ENCODE assay signal across 7 mouse cellular contexts in the genomic region with DNA sequence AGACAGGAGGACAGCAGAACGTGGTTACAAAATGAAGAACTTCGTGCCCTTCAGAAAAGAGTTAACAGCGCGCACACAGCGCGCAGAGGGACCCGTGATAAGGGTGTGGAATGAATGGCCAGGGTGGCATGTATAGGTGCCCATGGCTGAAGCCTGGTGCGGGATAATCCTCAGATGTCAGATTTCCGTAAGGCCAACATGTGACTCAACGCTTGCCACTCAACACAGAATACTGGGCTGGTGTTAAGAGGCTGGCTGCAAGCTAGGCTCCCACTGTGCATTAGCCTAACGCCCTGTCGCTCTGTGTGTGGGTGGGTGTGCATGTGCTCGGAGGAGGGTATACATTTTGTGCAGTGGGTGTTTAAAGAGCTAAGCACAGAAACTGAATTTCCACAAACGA. TPM values are rescaled to one million over a fixed set of nuclear protein-coding genes. Genes with fewer than 3 reads are reported as not detected.
DNase-seq lines count a peak whose midpoint lies in the region; ATAC-seq lines count a peak whose summit lies in the region.

No protein-coding gene starts in this region.

- 52% methylated on average over 14 of the region's 14 CpGs for WGBS in liver, embryonic 12.5 days (ENCODE audit: insufficient replicate concordance)
- WGBS in stomach, embryonic 14.5 days, result 67% methylated on average over 14 of the region's 14 CpGs

- ATAC-seq in liver, embryonic 12.5 days, result peak; percentile 40; the same call in 1 of the 2 replicates
- no peak for ATAC-seq in stomach, embryonic 14.5 days (ENCODE audit: insufficient number of reproducible peaks, insufficient read depth, low FRiP score, low read depth)

- H3K4me3 ChIP-seq in liver, embryonic 12.5 days, result no peak overlapping the region
- H3K4me3 ChIP-seq in stomach, embryonic 14.5 days (ENCODE audit: low read depth, low read length), result no peak overlapping the region

- H3K4me1 ChIP-seq in liver, embryonic 12.5 days, result peaks cover 13% of the 10 kb centered on the region
- peaks cover 18% of the 10 kb centered on the region for H3K4me1 ChIP-seq in stomach, embryonic 14.5 days (ENCODE audit: control insufficient read depth, insufficient read depth, low read length)

- no peak overlapping the region for H3K4me2 ChIP-seq in liver, embryonic 12.5 days
- H3K4me2 ChIP-seq in stomach, embryonic 14.5 days (replicated peaks; ENCODE audit: low read depth, low read length), result no peak overlapping the region

- H3K36me3 ChIP-seq in liver, embryonic 12.5 days, result no peaks in the 10 kb centered on the region
- no peaks in the 10 kb centered on the region for H3K36me3 ChIP-seq in stomach, embryonic 14.5 days (ENCODE audit: control insufficient read depth, insufficient read depth, low read length)

- no peak for DNase-seq in liver
- DNase-seq in frontal cortex, postnatal 36 days (ENCODE audit: low spot score in 2 of 2), result peak; percentile 76 to 81
- DNase-seq in layer of hippocampus, postnatal 36 days, result peak; percentile 48 to 60
- DNase-seq in Muller cell, postnatal 12 days (ENCODE audit: inconsistent ontology term), result no peak
- DNase-seq in urinary bladder, adult 2 months (ENCODE audit: low spot score), result no peak

- no peak overlapping the region for H3K27ac ChIP-seq in liver, embryonic 12.5 days
- peak overlapping the region; percentile 46; the same call in 1 of the 2 replicates for H3K27ac ChIP-seq in stomach, embryonic 14.5 days (ENCODE audit: low read length)

- H3K9me3 ChIP-seq in liver, embryonic 12.5 days (replicated peaks), result no peaks in the 10 kb centered on the region
- no peaks in the 10 kb centered on the region for H3K9me3 ChIP-seq in stomach, embryonic 14.5 days (ENCODE audit: control insufficient read depth, low read depth, low read length)

- H3K27me3 ChIP-seq in liver, embryonic 12.5 days (replicated peaks), result no peaks in the 10 kb centered on the region
- no peaks in the 10 kb centered on the region for H3K27me3 ChIP-seq in stomach, embryonic 14.5 days (ENCODE audit: control insufficient read depth, insufficient read depth, low read length)

- H3K9ac ChIP-seq in liver, embryonic 12.5 days, result no peak overlapping the region
- no peak overlapping the region for H3K9ac ChIP-seq in stomach, embryonic 14.5 days (replicated peaks; ENCODE audit: low read depth, low read length)

RNA-seq across cellular contexts. Expression of a gene that starts 47.3 kb away (rescaled TPM):
- polyA plus RNA-seq in liver, embryonic 12.5 days (2016; fragmentation: Nextera tagmentation; extraction: Ambion mirVana), result 1.4 and 1.6 TPM in 2 replicates
- 100 to 1,000 TPM; 138 to 164 TPM for total RNA-seq in layer of hippocampus, postnatal 36 days (2021)
- polyA plus RNA-seq in stomach, embryonic 14.5 days (2014; fragmentation: Nextera tagmentation; extraction: Ambion mirVana), result 4.4 and 5.1 TPM in 2 replicates
- polyA plus RNA-seq in urinary bladder, adult 2 months (2012; rRNA removed), result 3.8 and 4.0 TPM in 2 replicates

Comparison
In these comparisons a context has a peak if more than half of its experiments do, and no peak if none do; other contexts are left out.
1. DNase-seq: peak in frontal cortex, postnatal 36 days (2 of 2) and layer of hippocampus, postnatal 36 days (2 of 2); none in liver (single experiment), Muller cell, postnatal 12 days (single experiment) and urinary bladder, adult 2 months (single experiment).